Mouse (Mus musculus): ENCODE results near the gene Gulp1.

DNA sequence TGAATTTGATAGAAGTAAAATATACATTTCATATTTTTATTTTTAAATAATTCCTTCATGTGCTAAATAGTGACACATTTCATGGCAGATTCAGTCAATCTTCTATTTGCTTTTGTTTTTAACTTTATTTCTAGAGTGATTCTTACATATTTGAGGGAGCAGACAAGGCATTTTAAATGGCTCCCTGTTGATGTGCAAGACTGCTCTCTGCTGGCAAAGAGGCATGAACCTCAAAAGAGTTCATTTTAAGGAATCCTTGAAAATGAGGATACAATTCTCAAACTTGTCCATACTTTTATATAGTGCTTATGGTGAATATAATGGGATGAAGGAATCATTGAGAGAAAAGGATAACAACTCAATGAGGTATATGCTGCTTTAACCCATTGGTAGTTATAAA lies 189.9 kb downstream of the Gulp1 start:
- TF ChIP-seq GATA1 (IDR thresholded peaks at IDR 0.05; ENCODE audit: low read length) (no peak), TAL1 (IDR thresholded peaks at IDR 0.05; ENCODE audit: low read length) (no peak)
